Mouse (Mus musculus) embryo, embryonic 11 days (tissue): ENCODE measurements around the gene Nsun2.
"Not testable (repeated sequence)": the region's sequence is repeated elsewhere in the genome, so short reads cannot be mapped to it uniquely, and the experiment has no call there.

Experiments
- DNase-seq: peaks from one replicate; pipeline ENCODE4 v3.0.0-alpha.2; 2015

Gene Nsun2

DNA sequence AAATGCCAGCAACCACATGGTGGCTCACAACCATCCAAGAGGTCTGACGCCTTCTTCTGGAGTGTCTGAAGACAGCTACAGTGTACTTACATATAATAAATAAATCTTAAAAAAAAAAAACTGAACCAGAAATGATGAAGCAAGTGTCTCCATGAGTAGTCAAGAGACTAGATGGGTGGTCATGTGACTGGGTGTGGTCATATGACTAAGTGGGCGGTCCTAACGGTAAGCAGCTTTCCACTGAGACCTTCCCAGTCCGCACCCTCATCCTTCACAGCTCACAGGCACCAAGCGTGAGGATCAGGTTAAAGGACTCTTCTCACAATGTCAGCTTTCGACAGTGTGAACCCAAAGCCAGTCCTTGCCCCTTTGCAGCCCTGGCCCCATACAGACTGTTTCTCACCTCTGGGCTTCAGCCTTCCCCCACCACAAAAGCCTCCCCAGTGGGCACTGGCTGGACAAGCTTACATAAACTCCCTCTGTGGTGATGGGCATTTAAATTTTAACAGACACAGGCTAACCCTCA is 22.5 kb downstream of the Nsun2 start:
- no peak for DNase-seq

DNA sequence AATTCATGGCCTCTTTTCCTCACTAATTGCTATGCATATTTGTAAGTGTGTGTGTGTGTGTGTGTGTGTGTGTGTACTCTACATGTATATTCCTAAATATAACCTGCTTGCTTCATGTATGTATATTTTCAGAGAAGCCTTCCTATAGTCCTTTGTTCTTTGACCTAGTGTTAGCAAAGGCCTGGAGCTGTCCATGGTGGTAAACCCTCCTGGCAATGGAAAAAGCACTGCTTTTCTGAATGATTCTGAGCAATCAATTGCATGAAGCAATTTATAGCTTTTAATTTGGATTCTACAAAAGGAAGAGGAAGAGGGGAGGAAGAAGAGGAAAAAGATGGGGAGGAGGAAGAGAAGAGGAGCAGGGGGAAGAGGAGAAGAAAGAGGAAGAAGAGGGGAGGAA is 23.2 kb downstream of the Nsun2 start:
- peak; percentile 55 for DNase-seq

DNA sequence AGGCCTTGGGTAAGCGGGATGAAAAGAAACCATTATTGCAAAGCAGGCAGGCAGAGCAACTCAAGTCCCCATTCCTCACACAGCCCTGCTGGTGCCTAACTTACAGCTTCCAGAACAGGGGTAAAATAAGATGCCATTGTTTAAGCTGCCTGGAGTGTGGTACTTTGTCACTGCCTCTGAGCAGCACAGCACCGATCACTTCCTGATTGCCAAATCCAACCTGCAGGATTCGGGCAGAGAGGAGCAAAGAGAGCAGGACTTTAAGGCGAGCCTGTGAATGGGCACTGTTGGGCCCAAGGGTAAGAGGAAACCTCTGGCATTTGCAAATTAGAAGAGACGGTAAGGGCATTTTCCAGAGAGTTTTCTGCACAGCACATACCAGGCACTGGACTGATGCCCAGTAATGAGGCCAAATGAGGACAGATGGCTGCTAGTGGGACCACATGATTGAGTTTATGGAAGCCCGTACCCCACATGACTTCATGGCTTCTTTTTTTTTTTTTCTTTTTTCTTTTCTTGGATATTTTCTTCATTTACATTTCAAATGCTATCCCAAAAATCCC is 24.6 kb downstream of the Nsun2 start:
- no peak for DNase-seq

DNA sequence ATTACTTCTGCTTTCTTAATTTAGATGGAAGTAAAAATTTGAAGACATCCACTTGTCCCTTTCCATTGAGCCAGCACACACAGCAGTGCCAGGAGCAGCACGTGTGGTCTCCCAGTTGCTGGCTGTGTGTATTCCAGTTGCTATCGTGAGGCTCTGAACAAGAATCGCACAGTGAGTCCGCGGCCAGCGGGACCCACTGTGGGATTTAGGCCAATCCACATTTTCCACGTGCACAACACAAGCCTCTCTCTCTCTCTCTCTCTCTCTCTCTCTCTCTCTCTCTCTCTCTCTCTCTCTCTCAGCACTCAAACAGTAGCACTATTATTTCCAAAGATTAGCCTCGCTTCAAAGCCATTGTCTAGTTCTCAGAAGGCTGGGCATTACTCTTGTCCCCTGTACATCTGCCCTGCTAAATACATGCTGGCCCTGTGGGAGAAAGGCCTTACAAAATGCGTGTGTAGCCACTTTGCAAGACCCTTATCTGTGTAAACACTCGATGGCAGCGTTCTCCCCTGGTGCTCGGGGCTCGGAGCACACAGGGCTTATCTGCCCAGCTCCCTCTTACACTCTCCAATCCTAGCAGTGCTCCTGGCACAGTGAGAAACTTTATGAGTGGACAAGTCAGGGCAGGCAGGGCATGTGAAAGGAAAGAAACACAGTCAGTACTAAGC is 25.9 kb downstream of the Nsun2 start:
- DNase-seq = no peak

DNA sequence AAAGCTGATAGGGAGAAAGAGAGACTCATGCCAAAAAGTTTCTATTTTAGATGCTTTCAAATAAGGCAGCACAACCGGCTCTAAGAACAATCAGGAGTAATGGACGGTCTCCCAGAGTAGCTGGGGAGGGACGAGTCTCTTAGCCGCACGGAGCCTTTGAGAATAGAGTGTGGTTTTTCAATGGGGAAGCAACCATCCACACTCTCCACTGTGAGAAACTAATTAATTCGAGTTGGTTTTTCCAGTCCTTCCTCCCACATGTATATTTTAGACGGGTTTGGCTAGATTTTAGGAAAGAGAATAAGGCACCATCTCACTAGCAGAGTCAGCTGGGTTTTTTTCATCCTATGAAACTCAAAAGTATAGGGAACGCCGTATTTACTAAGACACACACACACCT is 28.5 kb downstream of the Nsun2 start:
- no peak for DNase-seq

DNA sequence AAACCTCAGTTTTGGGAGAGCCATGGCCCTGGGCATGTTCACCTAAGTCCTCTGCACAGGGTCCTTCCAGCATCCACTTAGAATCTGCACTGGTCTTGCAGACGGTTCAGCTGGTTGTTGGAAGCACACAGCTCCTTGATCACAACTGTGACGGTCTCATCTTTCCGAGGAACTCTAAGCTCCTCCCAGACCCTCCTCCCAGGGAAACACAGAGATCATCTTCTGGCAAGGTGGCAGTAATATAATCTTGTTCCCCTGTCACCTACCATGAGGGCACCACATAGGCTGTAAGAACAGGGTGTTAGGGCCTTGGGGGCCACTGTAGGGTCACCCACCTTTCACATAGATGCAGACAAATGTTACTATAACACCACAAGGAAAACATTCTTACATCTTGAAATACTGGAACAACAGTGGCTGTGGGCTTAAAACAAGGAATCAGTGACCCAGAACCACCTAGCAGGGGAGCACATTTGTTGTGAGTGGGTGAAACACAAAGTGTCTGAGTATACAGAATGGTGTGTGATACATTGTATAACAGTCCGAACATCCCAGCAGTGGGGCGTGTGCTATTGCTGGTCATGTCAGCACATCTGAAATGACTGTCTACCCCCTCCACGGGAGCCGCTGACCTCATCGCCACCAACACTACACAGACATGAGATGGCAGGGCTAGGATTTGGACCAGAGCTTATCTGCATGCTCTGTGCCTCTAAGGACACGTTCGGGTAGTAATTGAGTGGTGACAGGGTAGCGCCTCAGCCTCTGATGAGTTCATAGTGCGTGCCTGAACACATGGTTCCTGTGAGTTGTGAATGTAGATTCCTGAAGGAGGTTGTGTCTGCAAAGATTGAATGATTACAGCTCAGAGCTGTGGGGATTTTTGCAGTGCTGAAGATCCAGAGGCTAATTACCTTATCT is 29.4 kb downstream of the Nsun2 start:
- no peak for DNase-seq

DNA sequence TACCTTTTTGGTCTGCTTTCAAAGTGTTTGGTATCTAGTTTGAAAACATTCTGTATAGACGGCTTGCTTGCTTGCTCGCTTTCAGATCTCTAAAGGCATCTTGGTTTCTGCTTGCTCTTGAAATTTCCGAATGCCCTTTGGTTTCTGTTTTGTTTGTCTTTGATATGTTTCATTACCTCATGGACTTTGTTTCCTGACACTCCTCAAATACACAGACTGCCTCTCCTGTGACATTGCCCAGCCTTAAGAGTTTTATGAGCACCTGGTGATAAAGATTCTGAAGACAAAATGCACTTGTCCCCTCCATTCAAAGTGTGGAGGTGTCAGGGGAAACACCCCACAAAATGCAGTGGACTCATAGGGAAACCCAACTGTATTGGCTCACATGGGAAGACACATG is 30.4 kb downstream of the Nsun2 start:
- no peak for DNase-seq

DNA sequence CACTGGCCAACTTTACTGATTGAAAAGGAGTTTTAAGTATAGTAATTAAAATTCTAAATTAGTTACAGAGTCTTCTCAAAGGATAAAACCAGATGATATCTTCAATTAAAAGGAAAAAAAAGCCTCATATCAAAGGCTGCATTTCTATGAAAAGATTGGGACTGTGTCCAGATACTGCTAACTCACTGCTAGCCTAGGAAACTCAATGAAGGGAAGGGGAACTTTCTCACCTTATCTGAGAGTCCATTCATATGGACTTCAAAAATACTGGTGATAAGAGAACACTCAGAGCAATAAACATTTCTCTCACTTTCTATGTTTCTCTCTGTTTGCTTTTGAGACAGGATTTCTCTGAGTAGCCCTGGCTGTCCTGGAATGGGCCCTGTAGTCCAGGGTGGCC is 31.0 kb downstream of the Nsun2 start:
- DNase-seq = no peak

DNA sequence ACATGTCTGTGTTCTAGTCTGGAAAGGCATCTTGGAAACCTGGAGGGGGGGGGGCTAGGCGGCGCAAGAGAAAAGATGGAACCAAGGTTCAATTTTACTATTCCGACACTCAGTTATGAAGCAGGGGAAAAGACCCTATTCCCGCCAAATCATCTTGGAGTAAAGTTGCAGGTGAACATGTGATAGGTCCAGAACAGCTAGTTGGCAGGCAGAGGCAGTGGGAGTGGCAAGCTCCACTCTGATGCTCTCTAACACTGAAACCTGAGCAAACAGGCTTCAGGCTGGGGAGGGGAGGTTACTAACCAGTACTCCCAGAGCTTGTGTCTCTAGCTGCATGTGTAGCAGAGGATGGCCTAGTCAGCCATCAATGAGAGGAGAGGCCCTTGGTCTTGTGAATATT is 31.9 kb downstream of the Nsun2 start:
- DNase-seq = not testable (repeated sequence)

DNA sequence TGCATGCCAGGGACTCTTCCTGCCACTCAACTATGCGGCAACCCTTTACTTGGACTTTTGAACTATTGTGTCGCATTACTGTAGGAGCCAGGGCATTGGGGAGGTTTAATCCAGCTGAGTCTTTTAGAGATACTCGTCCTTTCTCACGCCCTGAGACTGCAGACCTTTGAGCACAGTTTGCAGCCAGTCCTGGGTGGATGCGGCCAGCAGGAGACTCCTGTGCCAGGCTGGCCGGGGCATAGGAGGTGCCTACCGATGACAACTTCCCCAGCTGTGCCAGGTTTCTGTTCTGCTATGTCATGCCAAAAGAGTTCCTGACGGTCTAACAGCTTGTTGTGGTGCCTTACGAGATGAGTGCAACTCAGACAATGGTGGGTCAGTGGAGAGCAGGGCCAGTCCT is 35.7 kb downstream of the Nsun2 start:
- DNase-seq = no peak

DNA sequence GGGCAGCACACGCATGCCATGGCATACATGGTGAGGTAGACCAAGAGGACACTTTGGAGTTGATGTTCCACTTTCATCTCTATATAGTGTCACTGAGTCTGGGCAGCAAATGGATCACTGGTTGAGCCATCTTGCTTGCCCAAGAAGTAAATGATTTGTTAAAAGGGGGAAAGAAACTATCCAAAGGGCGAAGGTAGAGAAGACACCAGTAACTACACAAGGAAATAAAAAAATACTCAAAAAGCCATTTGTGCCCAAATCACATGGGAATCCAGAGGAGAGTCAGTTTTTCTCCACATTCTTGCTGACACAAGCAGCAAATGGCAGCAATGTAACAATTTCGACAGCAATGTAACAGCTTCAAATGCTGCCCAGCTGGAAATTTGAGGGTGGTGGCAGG is 39.0 kb downstream of the Nsun2 start:
- no peak for DNase-seq

DNA sequence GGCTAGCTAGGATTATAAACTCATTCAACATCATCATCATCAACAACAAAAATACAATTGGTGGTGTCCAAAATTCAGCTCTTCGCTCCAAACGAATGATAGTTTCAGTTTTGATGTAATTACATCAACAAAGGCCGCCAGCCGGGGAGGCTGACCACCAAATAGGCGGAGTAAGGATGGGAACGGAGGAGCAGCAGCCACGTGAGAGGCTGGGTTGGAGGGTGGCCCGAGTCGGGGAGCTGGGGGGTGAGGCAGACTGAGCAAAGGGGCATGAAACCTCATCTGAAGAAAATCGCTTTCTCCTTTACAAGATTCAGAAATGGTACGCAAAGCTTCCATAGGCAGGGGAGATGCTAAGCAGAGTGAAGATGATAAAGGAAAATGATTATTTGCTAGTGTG is 43.1 kb downstream of the Nsun2 start:
- DNase-seq = no peak

DNA sequence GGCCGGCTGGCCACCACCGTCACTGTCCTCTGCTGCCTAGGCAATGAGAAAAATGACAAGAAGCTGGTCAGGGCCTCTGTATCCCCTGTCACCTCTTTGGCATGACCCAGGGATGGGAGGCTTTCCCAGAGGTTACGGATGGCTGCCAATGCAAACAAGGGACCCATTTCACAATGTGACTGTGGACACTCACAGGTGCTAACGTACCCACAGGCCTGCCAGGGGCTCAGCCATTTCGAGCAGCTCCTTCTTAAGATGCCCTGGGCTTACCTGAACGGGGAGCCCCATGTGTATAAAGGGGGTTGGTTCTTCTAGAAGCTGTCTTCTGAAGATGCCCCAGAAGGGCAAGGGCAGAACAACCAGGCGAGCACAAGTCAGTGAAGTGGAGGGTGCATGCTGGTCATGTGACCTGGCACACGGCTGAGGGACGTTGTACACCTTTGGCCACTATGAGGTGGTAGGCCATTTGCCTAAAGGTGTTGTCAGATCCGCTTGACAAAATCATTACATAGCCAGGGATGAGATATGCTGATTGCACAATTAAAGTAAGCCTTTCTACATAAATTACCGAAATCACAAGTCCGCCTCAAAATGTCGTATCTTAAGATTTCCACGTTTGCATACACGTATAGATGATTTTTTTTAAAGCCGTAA is 43.8 kb downstream of the Nsun2 start:
- DNase-seq = no peak

DNA sequence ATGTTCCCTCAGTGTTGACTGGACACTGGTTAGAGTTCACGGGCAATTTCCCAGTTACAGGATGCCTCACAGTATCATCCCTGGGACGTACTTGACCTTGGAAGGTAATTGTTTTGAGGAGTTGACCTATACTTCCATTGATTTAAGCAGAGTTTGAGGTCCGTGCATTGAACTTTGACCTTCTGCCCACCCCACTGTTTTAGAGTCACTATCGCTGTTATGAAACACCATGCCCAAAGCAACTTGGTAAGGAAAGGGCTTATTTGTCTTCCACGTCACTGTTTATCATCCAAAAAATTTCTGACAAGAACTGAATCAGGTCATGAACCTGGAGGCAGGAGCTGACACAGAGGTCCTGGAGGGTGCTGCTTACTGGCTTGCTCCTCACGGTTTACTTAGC is 48.9 kb downstream of the Nsun2 start:
- DNase-seq = no peak

DNA sequence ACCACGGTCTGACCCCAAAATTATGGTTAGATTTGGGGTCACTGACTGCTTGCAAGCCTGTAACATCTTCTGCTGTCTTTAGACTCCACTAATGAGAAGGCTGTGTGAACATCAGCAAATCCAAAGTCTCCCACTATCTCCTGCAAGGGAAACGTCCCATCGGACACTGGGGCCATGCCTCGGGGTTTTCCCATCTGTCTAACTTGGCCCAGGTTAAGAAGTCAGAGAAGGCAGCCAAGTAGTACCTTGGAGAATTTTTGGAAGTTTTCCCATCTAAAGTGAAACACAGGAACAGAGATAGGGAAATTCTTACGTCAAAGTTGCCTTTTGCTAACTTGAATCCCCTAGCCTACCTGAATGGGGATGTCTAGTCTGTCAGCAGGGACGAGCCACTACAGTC is 50.0 kb downstream of the Nsun2 start:
- DNase-seq = no peak

DNA sequence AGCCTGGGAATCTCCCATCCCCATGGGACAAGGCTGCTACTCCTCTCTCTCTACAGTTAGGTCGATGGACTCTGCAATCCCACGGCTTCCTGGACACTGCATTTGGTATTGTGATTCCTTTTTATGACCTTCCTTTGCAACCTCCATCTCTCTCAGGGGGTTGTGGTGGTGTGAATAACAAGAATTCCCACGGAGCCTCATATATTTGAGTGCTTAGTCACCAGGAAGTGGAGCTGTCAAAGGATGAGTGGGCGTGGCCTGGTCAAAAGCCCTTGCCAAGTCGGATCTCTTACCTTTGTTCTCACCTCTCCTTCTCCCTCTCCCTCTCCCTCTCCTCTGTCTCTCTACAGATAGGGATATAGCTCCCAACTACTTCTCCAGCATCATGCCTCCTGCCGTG is 52.3 kb downstream of the Nsun2 start:
- no peak for DNase-seq

DNA sequence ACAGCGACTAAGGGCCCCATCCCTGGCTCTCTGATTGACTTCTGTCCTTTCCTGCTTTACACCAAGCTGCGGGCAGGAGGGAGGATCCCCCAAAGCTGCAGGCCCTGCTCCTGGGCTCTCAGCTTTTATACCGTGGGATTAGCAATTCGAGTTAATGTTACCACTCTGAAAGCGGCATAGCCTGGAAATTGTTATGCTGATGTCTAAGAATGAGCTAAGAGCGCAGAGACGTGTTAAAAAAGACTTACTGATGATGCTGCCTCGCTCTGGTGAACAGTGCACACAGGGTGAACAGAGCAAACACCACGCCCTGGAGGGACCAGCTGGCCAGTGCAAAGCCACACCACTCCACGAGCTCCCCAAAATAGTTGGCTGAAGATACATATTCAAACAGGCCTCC is 52.8 kb downstream of the Nsun2 start:
- DNase-seq = no peak

DNA sequence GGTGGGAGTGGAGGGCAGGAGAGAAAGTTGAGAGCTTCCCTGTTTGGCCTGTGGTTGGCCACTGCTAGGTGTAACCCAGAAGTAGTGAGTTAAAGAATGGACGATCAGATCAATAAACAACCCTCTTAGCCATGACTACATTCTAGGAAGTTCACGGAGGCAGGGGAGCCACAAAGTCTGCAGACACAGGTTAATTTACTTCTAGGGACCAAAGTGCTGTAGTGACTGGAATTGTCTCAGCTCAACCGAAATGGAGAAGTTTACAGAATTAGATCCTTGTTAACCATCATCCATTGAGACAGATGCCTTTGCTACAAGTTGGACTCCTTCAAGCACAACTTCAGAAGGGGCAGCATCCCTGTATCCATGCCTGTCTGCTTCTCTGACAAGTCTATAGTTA is 54.3 kb downstream of the Nsun2 start:
- DNase-seq = no peak

DNA sequence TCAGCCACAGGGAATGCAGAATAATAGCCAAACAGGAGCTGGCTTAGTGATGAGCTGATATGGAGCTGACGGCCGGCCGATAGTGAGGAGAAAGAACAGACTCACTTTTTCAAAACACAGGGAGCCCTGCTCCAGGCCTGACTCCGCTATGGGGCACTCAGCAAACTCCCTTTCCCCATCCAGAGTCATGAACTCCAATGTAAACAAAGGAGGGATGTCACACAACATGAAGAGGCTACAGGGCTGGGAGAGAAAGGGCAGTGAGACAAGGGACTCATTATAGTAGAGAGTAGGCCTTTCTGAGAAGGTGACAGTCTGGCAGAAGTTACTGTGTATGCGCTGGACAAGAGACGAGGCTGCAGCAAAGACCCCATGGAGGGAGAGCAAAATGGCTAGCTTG is 54.7 kb downstream of the Nsun2 start:
- no peak for DNase-seq

DNA sequence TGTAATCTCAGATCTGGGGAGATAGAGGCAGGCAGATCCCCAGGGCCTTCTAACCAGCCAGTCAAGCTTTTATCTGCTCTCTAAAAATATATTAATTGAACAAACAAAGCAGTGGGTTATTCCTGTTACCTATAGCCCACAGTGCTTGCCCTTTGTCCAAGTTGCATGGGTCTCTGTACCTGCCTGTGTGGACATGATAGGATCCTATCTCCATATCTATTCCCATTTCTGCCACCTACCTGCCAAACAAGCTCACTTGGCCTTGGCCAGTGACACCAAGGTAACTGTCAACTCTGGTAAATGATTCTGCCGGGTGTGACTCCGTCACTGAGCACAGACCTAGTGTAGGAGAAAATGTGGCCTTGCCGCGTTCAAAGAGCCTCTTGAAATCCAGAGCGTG is 57.8 kb downstream of the Nsun2 start:
- DNase-seq = no peak

DNA sequence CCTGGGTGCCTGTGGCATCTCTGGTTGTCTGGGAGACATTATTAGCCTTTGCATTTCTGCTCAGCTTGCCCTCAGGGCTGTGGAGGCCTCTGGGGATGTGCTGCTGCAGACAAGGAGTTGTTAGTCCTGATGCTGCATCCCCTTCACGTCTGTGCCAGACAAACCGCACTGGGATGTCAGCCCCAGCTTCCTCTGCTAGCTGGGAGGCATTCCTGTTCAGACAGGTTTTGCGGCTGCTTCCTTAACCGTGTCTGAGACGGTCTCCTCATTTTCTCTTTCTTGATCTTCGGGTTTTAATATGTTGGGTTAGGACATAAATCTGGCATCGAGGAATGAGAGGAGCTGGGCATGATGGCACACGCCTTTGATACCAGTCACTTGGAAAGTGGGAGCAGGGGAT is 58.7 kb downstream of the Nsun2 start:
- DNase-seq = no peak

DNA sequence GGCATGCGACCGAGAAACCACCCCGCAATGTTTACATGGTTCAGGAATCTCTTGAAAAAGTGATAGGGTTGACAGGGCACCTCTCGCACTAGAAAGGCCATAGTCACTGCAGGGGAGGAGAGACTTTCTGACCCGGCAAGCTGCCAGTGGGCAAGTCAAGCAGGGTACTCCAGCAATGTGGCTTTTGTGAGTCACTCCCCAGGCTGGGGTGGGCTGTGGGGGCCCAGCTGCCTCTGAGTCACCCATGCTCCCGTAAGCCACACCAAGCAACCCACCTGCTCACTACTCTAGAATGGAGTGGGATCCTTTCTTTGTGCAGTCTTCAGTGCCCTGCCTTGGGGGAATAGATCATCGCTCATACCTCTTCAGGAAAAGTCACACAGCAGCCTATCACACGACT is 59.9 kb downstream of the Nsun2 start:
- DNase-seq = no peak

DNA sequence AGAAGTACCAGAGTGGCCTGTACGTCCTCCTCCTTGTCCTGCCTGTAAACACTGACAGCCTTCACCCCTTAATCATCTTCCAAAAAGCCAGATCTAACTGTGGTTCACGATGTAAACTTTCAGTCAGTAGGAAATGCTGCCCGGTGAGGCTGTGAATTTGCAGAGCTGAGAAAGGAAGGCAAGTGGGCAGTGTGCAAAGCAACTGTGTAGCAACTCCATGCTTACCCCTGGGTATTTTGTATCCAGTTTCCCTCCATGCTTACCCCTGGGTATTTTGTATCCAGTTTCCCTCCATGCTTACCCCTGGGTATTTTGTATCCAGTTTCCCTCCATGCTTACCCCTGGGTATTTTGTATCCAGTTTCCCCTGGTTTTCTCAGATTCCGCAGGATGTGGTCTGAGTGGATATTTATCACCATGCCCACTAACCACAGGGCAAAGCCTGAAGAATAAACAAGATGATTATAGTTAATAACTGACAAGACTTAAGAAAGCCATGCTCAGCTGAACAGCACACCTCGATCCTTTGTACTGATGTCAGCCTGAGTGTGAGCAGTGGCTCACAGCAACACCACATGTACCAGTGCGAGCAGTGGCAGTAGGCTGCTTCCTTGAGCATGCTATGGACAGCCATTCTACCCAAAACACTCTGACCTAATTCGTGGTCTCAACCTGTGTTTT is 61.2 kb downstream of the Nsun2 start:
- no peak for DNase-seq
